Mouse (Mus musculus): ENCODE results near the gene Gnmt. TPM values are rescaled to one million over a fixed set of nuclear protein-coding genes. Genes with fewer than 3 reads are reported as not detected.
A peak's percentile ranks its signal among the peaks of the same experiment; 100 is the strongest.

The Gnmt gene
- polyA plus RNA-seq, 1 experiment from 2014 or later = 0.95 TPM

- Histone ChIP-seq H3K9me3 (no peaks in the 10 kb centered on the region), H3K36me3 (no peaks in the 10 kb centered on the region), H3K4me3 (no peak within 1 kb of the TSS), H3K27ac (replicated peaks) (no peak within 1 kb of the TSS), H3K4me1 (no peaks in the 10 kb centered on the region), H3K4me2 (replicated peaks) (no peak within 1 kb of the TSS), H3K27me3 (no peaks in the 10 kb centered on the region), H3K9ac (replicated peaks) (no peak within 1 kb of the TSS)
- WGBS = 79% methylated on average over 2 of the region's 2 CpGs
- ATAC-seq (replicated peaks) = no peak
Observed at GRCm38 (mm10) chr17:46763544-46763943, 34.6 kb upstream of the Gnmt start, which contains the start of gene Ptcra. Gene Ptcra (minus strand): TSS chr17:46763712.

DNA sequence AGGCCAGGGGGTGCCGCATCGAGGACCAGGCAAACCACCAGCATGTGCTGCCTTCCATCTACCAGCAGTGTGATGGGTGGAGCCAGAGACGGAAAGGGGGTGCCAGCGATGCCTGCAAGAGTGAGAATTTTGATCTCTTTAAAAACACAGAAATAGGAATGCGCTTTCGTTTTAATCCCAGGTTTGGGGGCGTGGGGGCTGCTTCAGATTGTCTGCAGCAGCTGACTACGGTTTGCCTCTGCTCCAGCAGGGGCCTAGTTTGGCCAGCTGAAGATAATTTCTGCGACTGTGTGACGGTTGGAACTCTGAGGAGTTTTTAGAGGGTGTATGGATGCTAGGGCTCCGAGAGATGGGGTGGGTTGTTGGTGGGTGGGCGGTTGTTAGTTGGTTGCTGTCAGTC lies 29.8 kb upstream of the Gnmt start:
- 87% methylated on average over 12 of the region's 12 CpGs for WGBS
- no peak for ATAC-seq (replicated peaks)
- no peaks in the 10 kb centered on the region for H3K36me3 ChIP-seq
- no peaks in the 10 kb centered on the region for H3K27me3 ChIP-seq
- no peak overlapping the region for H3K4me3 ChIP-seq
- no peaks in the 10 kb centered on the region for H3K9me3 ChIP-seq
- H3K9ac ChIP-seq (replicated peaks) = no peak overlapping the region
- no peak overlapping the region for H3K4me2 ChIP-seq (replicated peaks)
- H3K27ac ChIP-seq (replicated peaks) = no peak overlapping the region
- no peaks in the 10 kb centered on the region for H3K4me1 ChIP-seq

GRCm38 (mm10) chr17:46751794-46752556 lies 23.0 kb upstream of the Gnmt start, which contains the start of gene Cnpy3:
Gene Cnpy3 (minus strand): TSS chr17:46752214.
- ATAC-seq (replicated peaks) = peak; percentile 99
- Histone ChIP-seq H3K27ac (replicated peaks) (peak within 1 kb of the TSS; percentile 91), H3K9ac (replicated peaks) (peak within 1 kb of the TSS; percentile 73), H3K9me3 (no peaks in the 10 kb centered on the region), H3K4me2 (replicated peaks) (peak within 1 kb of the TSS; percentile 82), H3K4me3 (peak within 1 kb of the TSS; percentile 98), H3K27me3 (no peaks in the 10 kb centered on the region), H3K4me1 (peaks cover 16% of the 10 kb centered on the region), H3K36me3 (no peaks in the 10 kb centered on the region)
- under 1% methylated on average over 58 of the region's 58 CpGs for WGBS

DNA sequence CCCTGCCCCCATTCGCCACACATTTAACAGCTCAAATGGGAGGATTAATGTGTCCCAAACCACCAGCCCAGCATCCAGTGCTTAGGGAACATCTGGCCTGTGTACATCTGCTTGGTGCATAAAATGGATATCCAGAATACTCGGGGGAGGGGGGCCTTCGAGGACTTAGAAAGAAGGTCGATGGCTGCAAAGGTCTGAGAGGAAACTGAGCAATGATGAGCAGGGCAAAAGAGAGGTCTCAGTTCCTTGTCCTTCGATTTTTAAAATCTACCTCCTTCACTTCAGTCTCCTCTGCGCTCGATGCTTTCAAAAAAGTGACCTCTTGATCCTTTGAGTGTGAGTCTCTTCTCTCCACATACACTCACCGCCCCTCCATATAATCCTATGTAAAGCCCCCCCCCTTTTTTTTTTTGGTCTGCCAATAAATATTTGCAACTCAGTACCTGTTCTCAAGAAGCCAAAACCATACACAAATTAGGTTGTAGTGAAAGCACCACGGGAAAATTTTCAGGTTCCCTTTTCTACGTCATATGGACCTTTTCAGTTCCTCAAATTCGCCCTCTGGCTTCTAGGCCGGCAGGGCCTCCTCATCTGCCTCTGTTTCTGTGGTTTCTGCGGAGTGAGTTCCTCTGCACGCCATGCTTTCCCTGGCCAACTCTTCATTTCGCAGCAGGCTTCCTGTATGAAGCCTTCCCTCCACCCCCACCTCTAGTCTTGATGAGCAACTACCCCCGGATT lies 22.3 kb upstream of the Gnmt start:
- ATAC-seq (replicated peaks) = no peak
- WGBS = 30% methylated on average over 16 of the region's 16 CpGs

DNA sequence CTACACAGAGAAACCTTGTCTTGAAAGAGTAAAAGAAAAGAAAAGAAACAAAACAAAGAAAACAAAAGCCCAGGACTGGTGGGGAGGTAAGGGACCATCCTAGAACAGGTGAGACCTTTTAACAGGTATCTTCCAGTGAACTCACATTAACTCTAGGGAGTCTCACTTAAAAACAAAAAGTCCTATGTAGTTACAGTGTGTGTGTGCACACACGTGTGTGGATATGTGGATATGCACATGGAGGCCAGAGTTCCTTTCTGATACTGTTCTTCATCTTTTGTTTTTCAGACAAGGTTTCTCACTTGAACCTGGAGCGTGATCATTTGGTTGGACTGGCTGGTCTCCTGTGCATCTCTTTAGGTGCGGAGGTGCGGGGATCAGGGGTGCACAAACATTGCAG lies 21.6 kb upstream of the Gnmt start:
- peaks cover 6% of the 10 kb centered on the region; the same call in 1 of the 2 replicates for H3K36me3 ChIP-seq
- no peaks in the 10 kb centered on the region for H3K9me3 ChIP-seq
- peak overlapping the region; percentile 82 for H3K4me2 ChIP-seq (replicated peaks)
- H3K9ac ChIP-seq (replicated peaks) = peak overlapping the region; percentile 73
- H3K4me1 ChIP-seq = peaks cover 16% of the 10 kb centered on the region
- WGBS = 94% methylated on average over 4 of the region's 4 CpGs
- ATAC-seq (replicated peaks) = no peak
- H3K27me3 ChIP-seq = no peaks in the 10 kb centered on the region
- H3K4me3 ChIP-seq = peak overlapping the region; percentile 98; the same call in 1 of the 2 replicates
- H3K27ac ChIP-seq (replicated peaks) = no peak overlapping the region

More for the DNA sequence above, 22.3 kb upstream of the Gnmt start:
- Histone ChIP-seq H3K4me1 (peaks cover 16% of the 10 kb centered on the region), H3K27me3 (no peaks in the 10 kb centered on the region), H3K36me3 (peaks cover 4% of the 10 kb centered on the region; the same call in 1 of the 2 replicates), H3K4me2 (replicated peaks) (peak overlapping the region; percentile 82), H3K27ac (replicated peaks) (peak overlapping the region; percentile 91), H3K9ac (replicated peaks) (peak overlapping the region; percentile 73), H3K9me3 (no peaks in the 10 kb centered on the region), H3K4me3 (peak overlapping the region; percentile 98)

DNA sequence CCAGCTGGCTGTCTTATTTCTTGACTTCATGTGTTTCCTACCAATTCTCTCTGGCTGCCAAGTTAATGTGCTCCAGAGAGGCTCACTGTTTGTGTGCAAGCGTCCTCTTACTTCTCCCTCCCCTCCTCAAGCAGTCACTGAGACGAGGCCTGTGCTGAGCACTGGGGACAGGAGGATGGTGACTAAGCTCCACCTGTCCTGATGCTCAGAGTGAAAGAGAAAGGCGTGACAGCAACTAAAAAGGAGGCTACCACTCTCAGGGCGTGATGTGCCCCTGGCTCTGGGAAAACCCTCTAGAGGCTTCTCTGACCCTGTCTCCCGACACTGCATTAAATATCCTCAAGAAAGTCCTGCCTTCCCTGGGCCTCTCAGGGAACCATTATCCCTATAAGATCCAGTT lies 20.3 kb upstream of the Gnmt start:
- Histone ChIP-seq H3K27me3 (no peaks in the 10 kb centered on the region), H3K27ac (replicated peaks) (no peak overlapping the region), H3K4me3 (no peak overlapping the region), H3K9ac (replicated peaks) (no peak overlapping the region), H3K9me3 (no peaks in the 10 kb centered on the region), H3K4me2 (replicated peaks) (no peak overlapping the region), H3K4me1 (peaks cover 16% of the 10 kb centered on the region), H3K36me3 (peaks cover 10% of the 10 kb centered on the region; the same call in 1 of the 2 replicates)
- no peak for ATAC-seq (replicated peaks)
- 86% methylated on average over 5 of the region's 5 CpGs for WGBS

- Histone ChIP-seq H3K4me1 (peaks cover 16% of the 10 kb centered on the region), H3K4me3 (no peak overlapping the region), H3K9ac (replicated peaks) (no peak overlapping the region), H3K27me3 (no peaks in the 10 kb centered on the region), H3K27ac (replicated peaks) (no peak overlapping the region), H3K36me3 (peaks cover 14% of the 10 kb centered on the region; the same call in 1 of the 2 replicates), H3K9me3 (no peaks in the 10 kb centered on the region), H3K4me2 (replicated peaks) (no peak overlapping the region)
- ATAC-seq (replicated peaks) = no peak
- WGBS = 83% methylated on average over 2 of the region's 2 CpGs
Observed at GRCm38 (mm10) chr17:46747806-46748205, 18.8 kb upstream of the Gnmt start.

- peaks cover 17% of the 10 kb centered on the region; the same call in 1 of the 2 replicates for H3K36me3 ChIP-seq
- no peak overlapping the region for H3K27ac ChIP-seq (replicated peaks)
- no peak overlapping the region for H3K4me3 ChIP-seq
- no peaks in the 10 kb centered on the region for H3K9me3 ChIP-seq
- 83% methylated on average over 8 of the region's 8 CpGs for WGBS
- H3K4me2 ChIP-seq (replicated peaks) = no peak overlapping the region
- H3K27me3 ChIP-seq = no peaks in the 10 kb centered on the region
- ATAC-seq (replicated peaks) = no peak
- H3K4me1 ChIP-seq = peaks cover 11% of the 10 kb centered on the region
- no peak overlapping the region for H3K9ac ChIP-seq (replicated peaks)
Observed at GRCm38 (mm10) chr17:46747234-46747633, 18.3 kb upstream of the Gnmt start.

DNA sequence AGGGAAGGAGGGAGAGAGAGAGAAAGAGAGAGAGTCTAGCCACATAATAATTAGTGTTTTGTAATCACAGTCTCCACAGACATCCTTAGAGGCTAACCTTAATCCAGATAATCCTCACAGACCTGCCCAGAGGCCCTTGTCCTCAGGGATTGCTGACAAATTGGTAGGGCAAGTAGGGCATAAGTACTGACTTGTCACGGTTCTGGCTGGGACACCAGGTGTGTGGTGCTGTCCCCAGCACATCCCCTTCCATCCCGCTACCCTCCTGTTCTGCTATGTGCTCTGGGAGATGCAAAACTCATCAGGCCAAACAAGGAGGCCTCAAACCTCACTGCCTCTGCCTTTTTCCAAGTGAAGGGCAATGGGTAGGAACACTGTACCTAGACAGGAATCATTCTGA lies 16.5 kb upstream of the Gnmt start:
- no peaks in the 10 kb centered on the region for H3K9me3 ChIP-seq
- 0 out of 2 replicates have a peak, but pooled peaks cover under 1% of the 10 kb centered on the region for H3K4me1 ChIP-seq
- H3K36me3 ChIP-seq = peaks cover 18% of the 10 kb centered on the region; the same call in 1 of the 2 replicates
- H3K4me3 ChIP-seq = no peak overlapping the region
- no peak overlapping the region for H3K9ac ChIP-seq (replicated peaks)
- H3K27ac ChIP-seq (replicated peaks) = no peak overlapping the region
- no peak for ATAC-seq (replicated peaks)
- no peaks in the 10 kb centered on the region for H3K27me3 ChIP-seq
- WGBS = 77% methylated on average over 2 of the region's 2 CpGs
- no peak overlapping the region for H3K4me2 ChIP-seq (replicated peaks)

DNA sequence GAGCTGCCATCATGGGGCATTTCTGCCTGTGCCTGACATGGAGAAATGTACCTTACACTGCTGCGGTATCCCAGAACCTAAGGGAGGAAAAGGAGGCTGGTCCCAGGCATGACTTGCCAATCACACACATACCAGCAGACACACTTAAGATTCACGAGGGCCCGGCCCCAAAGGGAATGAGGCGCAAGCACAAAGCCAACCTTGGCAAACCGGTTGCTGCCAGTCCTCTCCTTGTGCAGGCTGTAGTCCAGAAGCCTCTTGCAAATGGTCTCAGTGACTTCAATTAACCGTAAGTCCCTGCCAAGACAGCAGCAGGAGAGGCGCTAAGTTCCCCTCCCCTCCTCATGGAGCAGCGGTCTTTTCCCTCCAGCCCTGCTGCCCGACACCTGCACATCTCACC lies 14.0 kb upstream of the Gnmt start:
- ATAC-seq (replicated peaks) = no peak
- 88% methylated on average over 9 of the region's 9 CpGs for WGBS
- H3K9me3 ChIP-seq = no peaks in the 10 kb centered on the region
- H3K4me2 ChIP-seq (replicated peaks) = no peak overlapping the region
- H3K27me3 ChIP-seq = no peaks in the 10 kb centered on the region
- H3K36me3 ChIP-seq = peaks cover 18% of the 10 kb centered on the region; the same call in 1 of the 2 replicates
- no peak overlapping the region for H3K9ac ChIP-seq (replicated peaks)
- H3K27ac ChIP-seq (replicated peaks) = no peak overlapping the region
- no peak overlapping the region for H3K4me3 ChIP-seq
- H3K4me1 ChIP-seq = no peaks in the 10 kb centered on the region

- no peak for ATAC-seq (replicated peaks)
- WGBS = 97% methylated on average over 6 of the region's 6 CpGs
Observed at GRCm38 (mm10) chr17:46741305-46741704, 12.3 kb upstream of the Gnmt start.

GRCm38 (mm10) chr17:46736160-46736559 lies 7.2 kb upstream of the Gnmt start:
- Histone ChIP-seq H3K36me3 (peaks cover 18% of the 10 kb centered on the region; the same call in 1 of the 2 replicates), H3K4me3 (no peak overlapping the region), H3K4me1 (no peaks in the 10 kb centered on the region), H3K9me3 (no peaks in the 10 kb centered on the region), H3K27ac (replicated peaks) (no peak overlapping the region), H3K9ac (replicated peaks) (no peak overlapping the region), H3K4me2 (replicated peaks) (no peak overlapping the region), H3K27me3 (no peaks in the 10 kb centered on the region)
- 58% methylated on average over 9 of the region's 10 CpGs for WGBS
- ATAC-seq (replicated peaks) = no peak

More at GRCm38 (mm10) chr17:46741305-46741704, 12.3 kb upstream of the Gnmt start:
- Histone ChIP-seq H3K4me3 (no peak overlapping the region), H3K9ac (replicated peaks) (no peak overlapping the region), H3K4me1 (no peaks in the 10 kb centered on the region), H3K9me3 (no peaks in the 10 kb centered on the region), H3K27ac (replicated peaks) (no peak overlapping the region), H3K36me3 (peaks cover 20% of the 10 kb centered on the region; the same call in 1 of the 2 replicates), H3K4me2 (replicated peaks) (no peak overlapping the region), H3K27me3 (no peaks in the 10 kb centered on the region)

Data from forebrain, embryonic 15.5 days (tissue).